In the genomic region with DNA sequence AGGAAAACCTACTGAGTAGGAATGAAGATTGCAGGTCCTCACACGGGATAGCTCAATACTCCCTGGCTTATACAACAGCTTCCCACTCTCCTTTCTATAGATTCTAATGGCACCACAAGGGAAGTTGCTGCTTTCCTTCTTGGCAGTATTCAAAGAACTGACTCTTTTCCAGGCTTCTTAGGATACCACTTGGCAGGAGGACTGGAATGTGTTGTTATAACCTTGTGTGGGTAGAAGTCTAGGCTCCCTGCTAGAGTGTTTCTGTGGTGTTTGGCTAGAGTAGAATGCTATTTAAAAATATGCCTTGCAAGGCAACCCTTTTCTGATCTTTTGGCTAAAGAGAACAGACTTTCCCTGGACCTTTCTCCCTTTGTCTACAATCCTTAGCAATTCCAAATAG, we compare ENCODE assay signal across 29 mouse cellular contexts. TPM values are rescaled to one million over a fixed set of nuclear protein-coding genes. Genes with fewer than 3 reads are reported as not detected.
DNase-seq lines count a peak whose midpoint lies in the region; ATAC-seq and TF ChIP-seq lines count a peak whose summit lies in the region.
"Had no signal": no experiment of that assay in that cellular context is flagged by ENCODE, and none has a peak within 500 bp of the region (broad histone marks: within the 10 kb centered on the region; RNA-seq: fewer than 3 reads in every experiment).

No protein-coding gene starts in this region.

- no peak overlapping the region for H3K4me3 ChIP-seq in hindbrain, embryonic 16.5 days (ENCODE audit: low read length)
- no peak overlapping the region for H3K4me3 ChIP-seq in hindbrain, embryonic 14.5 days (replicated peaks; ENCODE audit: low read length)
- H3K4me3 ChIP-seq in lung, embryonic 15.5 days = no peak overlapping the region
- H3K4me3 ChIP-seq in lung, adult 2 months (replicated peaks; ENCODE audit: extremely low read depth, low read depth, low read length) = no peak overlapping the region
- H3K4me3 ChIP-seq: embryonic facial prominence, embryonic 15.5 days; hindbrain, embryonic 12.5 days; limb, embryonic 12.5 days; liver, embryonic 15.5 days; midbrain, embryonic 10.5 days; myocyte; neural tube, embryonic 12.5 days; stomach, embryonic 15.5 days had no signal

- no peak for TF ChIP-seq POLR2A in lung, adult 2 months (IDR thresholded peaks at IDR 0.05; ENCODE audit: borderline replicate concordance, extremely low read depth, low read depth, low read length)

- no peaks in the 10 kb centered on the region for H3K36me3 ChIP-seq in hindbrain, embryonic 16.5 days (ENCODE audit: control insufficient read depth, insufficient read depth, low read length)
- H3K36me3 ChIP-seq in hindbrain, embryonic 14.5 days (replicated peaks; ENCODE audit: control insufficient read depth, insufficient read depth) = no peaks in the 10 kb centered on the region
- H3K36me3 ChIP-seq in lung, embryonic 15.5 days = no peaks in the 10 kb centered on the region
- H3K36me3 ChIP-seq: embryonic facial prominence, embryonic 15.5 days; hindbrain, embryonic 12.5 days; limb, embryonic 12.5 days; liver, embryonic 15.5 days; midbrain, embryonic 10.5 days; neural tube, embryonic 12.5 days; stomach, embryonic 15.5 days had no signal

- no peak for TF ChIP-seq CTCF in lung, adult 2 months (IDR thresholded peaks at IDR 0.05; ENCODE audit: insufficient read depth, low read length)

- no peaks in the 10 kb centered on the region for H3K4me1 ChIP-seq in hindbrain, embryonic 16.5 days (ENCODE audit: control insufficient read depth, insufficient read depth, low read depth, low read length)
- no peaks in the 10 kb centered on the region for H3K4me1 ChIP-seq in hindbrain, embryonic 14.5 days (replicated peaks; ENCODE audit: control insufficient read depth, insufficient read depth, low read length)
- peaks cover 5% of the 10 kb centered on the region; the same call in 1 of the 2 replicates for H3K4me1 ChIP-seq in lung, embryonic 15.5 days
- H3K4me1 ChIP-seq in lung, adult 2 months (ENCODE audit: control insufficient read depth, insufficient read depth, low read length) = no peaks in the 10 kb centered on the region
- H3K4me1 ChIP-seq: embryonic facial prominence, embryonic 15.5 days; hindbrain, embryonic 12.5 days; limb, embryonic 12.5 days; liver, embryonic 15.5 days; midbrain, embryonic 10.5 days; neural tube, embryonic 12.5 days; stomach, embryonic 15.5 days had no signal

- DNase-seq in hindbrain, embryonic 14.5 days (ENCODE audit: low spot score) = no peak
- no peak for DNase-seq in lung, adult 2 months
- DNase-seq in Muller cell, postnatal 12 days (ENCODE audit: inconsistent ontology term) = peak; percentile 2
- DNase-seq in adipocyte (ENCODE audit: low spot score) = peak; percentile 41
- no peak for DNase-seq in left cerebral cortex, adult 9 months (ENCODE audit: low spot score in 2 of 2)
- DNase-seq in left cerebral cortex, postnatal 14 days (ENCODE audit: low spot score in 2 of 2) = no peak
- DNase-seq: adrenal gland, postnatal 14 days; cerebellum, adult 18-20 months; cerebellum, postnatal 10 days; gastrocnemius, postnatal 14 days; heart, postnatal 14 days; kidney, postnatal 14 days; layer of hippocampus, adult 9-11 months; right cerebral cortex, postnatal 25 days; thymus, postnatal 14 days had no signal

- no peak overlapping the region for H3K4me2 ChIP-seq in hindbrain, embryonic 16.5 days (ENCODE audit: low read length)
- H3K4me2 ChIP-seq in hindbrain, embryonic 14.5 days (replicated peaks) = no peak overlapping the region
- H3K4me2 ChIP-seq in lung, embryonic 15.5 days = no peak overlapping the region
- H3K4me2 ChIP-seq: embryonic facial prominence, embryonic 15.5 days; hindbrain, embryonic 12.5 days; limb, embryonic 12.5 days; liver, embryonic 15.5 days; neural tube, embryonic 12.5 days; stomach, embryonic 15.5 days had no signal

- no peaks in the 10 kb centered on the region for H3K27me3 ChIP-seq in hindbrain, embryonic 16.5 days (replicated peaks; ENCODE audit: control insufficient read depth, insufficient read depth, low read length)
- no peaks in the 10 kb centered on the region for H3K27me3 ChIP-seq in hindbrain, embryonic 14.5 days (ENCODE audit: control insufficient read depth, insufficient read depth, low read length)
- H3K27me3 ChIP-seq in lung, embryonic 15.5 days = no peaks in the 10 kb centered on the region
- H3K27me3 ChIP-seq: CH12.LX; embryonic facial prominence, embryonic 15.5 days; hindbrain, embryonic 12.5 days; limb, embryonic 12.5 days; liver, embryonic 15.5 days; neural tube, embryonic 12.5 days; stomach, embryonic 15.5 days had no signal

- intact Hi-C loops in left cerebral cortex, postnatal 14 days (cut with DNase I) = no loop called here

- peak; percentile 42; the same call in 1 of the 2 replicates for ATAC-seq in hindbrain, embryonic 16.5 days
- no peak for ATAC-seq in hindbrain, embryonic 14.5 days (ENCODE audit: low FRiP score)
- ATAC-seq in lung, embryonic 15.5 days (ENCODE audit: borderline replicate concordance, extremely low read depth, low FRiP score, low TSS enrichment) = no peak
- ATAC-seq: forebrain, embryonic 16.5 days; midbrain, embryonic 16.5 days; Patski had no signal

- no peaks in the 10 kb centered on the region for H3K9me3 ChIP-seq in hindbrain, embryonic 16.5 days (ENCODE audit: control insufficient read depth, low read length)
- H3K9me3 ChIP-seq in hindbrain, embryonic 14.5 days (ENCODE audit: control insufficient read depth, low read length) = no peaks in the 10 kb centered on the region
- H3K9me3 ChIP-seq in lung, embryonic 15.5 days = no peaks in the 10 kb centered on the region
- H3K9me3 ChIP-seq: embryonic facial prominence, embryonic 15.5 days; hindbrain, embryonic 12.5 days; limb, embryonic 12.5 days; liver, embryonic 15.5 days; midbrain, embryonic 10.5 days; neural tube, embryonic 12.5 days; stomach, embryonic 15.5 days had no signal

- no peak overlapping the region for H3K27ac ChIP-seq in hindbrain, embryonic 16.5 days (ENCODE audit: low read depth, low read length)
- H3K27ac ChIP-seq in hindbrain, embryonic 14.5 days = no peak overlapping the region
- H3K27ac ChIP-seq in lung, embryonic 15.5 days = peak overlapping the region; percentile 33; the same call in 1 of the 2 replicates
- H3K27ac ChIP-seq: embryonic facial prominence, embryonic 15.5 days; hindbrain, embryonic 12.5 days; limb, embryonic 12.5 days; liver, embryonic 15.5 days; midbrain, embryonic 10.5 days; neural tube, embryonic 12.5 days; stomach, embryonic 15.5 days had no signal

- H3K9ac ChIP-seq in hindbrain, embryonic 16.5 days (ENCODE audit: low read depth, low read length) = no peak overlapping the region
- H3K9ac ChIP-seq in hindbrain, embryonic 14.5 days = no peak overlapping the region
- no peak overlapping the region for H3K9ac ChIP-seq in lung, embryonic 15.5 days
- H3K9ac ChIP-seq: embryonic facial prominence, embryonic 15.5 days; hindbrain, embryonic 12.5 days; limb, embryonic 12.5 days; liver, embryonic 15.5 days; neural tube, embryonic 12.5 days; stomach, embryonic 15.5 days had no signal

- WGBS in hindbrain, embryonic 16.5 days = 59% methylated on average over 1 of the region's 1 CpGs
- 46% methylated on average over 1 of the region's 1 CpGs for WGBS in hindbrain, embryonic 14.5 days
- 32% methylated on average over 1 of the region's 1 CpGs for WGBS in lung, embryonic 15.5 days
- 23% methylated on average over 1 of the region's 1 CpGs for WGBS in lung, adult 2 months

RNA-seq across cellular contexts. Expression of a gene that starts 31.6 kb away (rescaled TPM):
- polyA plus RNA-seq in hindbrain, embryonic 16.5 days (2015; fragmentation: Nextera tagmentation; extraction: Ambion mirVana) = 5.4 and 5.8 TPM in 2 replicates
- polyA plus RNA-seq in hindbrain, embryonic 14.5 days (2014; fragmentation: Nextera tagmentation; extraction: Ambion mirVana) = 6.6 and 6.8 TPM in 2 replicates
- 2.9 TPM in 2 replicates for polyA plus RNA-seq in lung, embryonic 15.5 days (2015; fragmentation: Nextera tagmentation; extraction: Ambion mirVana)
- 0.34 and 0.60 TPM in 2 replicates for polyA plus RNA-seq in lung, adult 2 months (2012; rRNA removed)
- 10 to 100 TPM in 1 of 2 experiments, 1 to 10 TPM in 1; 8.9 to 10.9 TPM for total RNA-seq in left cerebral cortex, postnatal 14 days (2021)

Comparison
In these comparisons a context has a peak if more than half of its experiments do, and no peak if none do; other contexts are left out.
1. DNase-seq: peak in Muller cell, postnatal 12 days (single experiment) and adipocyte (single experiment); none in hindbrain, embryonic 14.5 days (single experiment), lung, adult 2 months (single experiment), left cerebral cortex, adult 9 months (0 of 2) and left cerebral cortex, postnatal 14 days (0 of 2).